Comparison of ENCODE assay signal across 21 mouse cellular contexts in the genomic region with DNA sequence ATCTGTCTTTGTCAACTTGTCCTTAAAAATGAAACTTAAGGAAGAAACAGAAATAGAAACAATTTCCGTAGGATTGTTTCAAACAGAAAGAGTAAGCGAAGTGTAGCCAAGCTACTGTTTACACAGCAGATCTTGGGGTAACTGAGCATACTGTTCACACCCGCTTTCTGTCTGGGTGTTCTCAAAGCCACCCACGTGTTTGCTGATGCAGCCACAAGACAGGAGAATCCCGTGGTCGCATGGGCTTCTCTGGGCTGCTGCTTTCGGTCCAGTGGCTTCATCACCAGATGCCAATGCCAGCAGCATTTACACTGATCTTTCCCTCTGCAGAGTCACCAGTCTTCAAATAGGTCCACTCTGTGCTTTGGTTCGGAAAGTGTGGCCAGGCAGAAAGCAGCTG.
DNase-seq lines count a peak whose midpoint lies in the region; ATAC-seq and TF ChIP-seq lines count a peak whose summit lies in the region.
"Had no signal": no experiment of that assay in that cellular context is flagged by ENCODE, and none has a peak within 500 bp of the region (broad histone marks: within the 10 kb centered on the region; RNA-seq: fewer than 3 reads in every experiment).

No protein-coding gene starts in this region.

- H3K4me1 ChIP-seq in lung, embryonic 16.5 days (replicated peaks; ENCODE audit: control insufficient read depth, insufficient read depth, low read length), result peaks cover 4% of the 10 kb centered on the region
- H3K4me1 ChIP-seq in stomach, postnatal 0 days (replicated peaks; ENCODE audit: control insufficient read depth, insufficient read depth), result no peaks in the 10 kb centered on the region
- H3K4me1 ChIP-seq: hindbrain, embryonic 15.5 days; limb, embryonic 15.5 days had no signal

- H3K27ac ChIP-seq in gastrocnemius, adult 2 months, result no peak overlapping the region
- no peak overlapping the region for H3K27ac ChIP-seq in lung, embryonic 16.5 days (ENCODE audit: low read length)
- no peak overlapping the region for H3K27ac ChIP-seq in stomach, postnatal 0 days (replicated peaks)
- H3K27ac ChIP-seq: forebrain, embryonic 12.5 days; heart, embryonic 10.5 days; hindbrain, embryonic 15.5 days; left cerebral cortex, adult 2 months; limb, embryonic 15.5 days; liver, embryonic 14.5 days; neural tube, embryonic 15.5 days had no signal

- intact Hi-C loops in gastrocnemius, adult 2 months (cut with DNase I), result no loop called here
- intact Hi-C loops in left cerebral cortex, postnatal 14 days (cut with DNase I), result no loop called here

- peak; percentile 34; the same call in 1 of the 2 replicates for ATAC-seq in lung, embryonic 16.5 days (ENCODE audit: low read depth)
- ATAC-seq in common myeloid progenitor, adult 5-6 weeks (replicated peaks; ENCODE audit: low read depth, poor library complexity, severe bottlenecking), result peak; percentile 39; the same call in 1 of the 2 replicates
- ATAC-seq in stomach, postnatal 0 days (ENCODE audit: low FRiP score, low TSS enrichment), result no peak

- no peaks in the 10 kb centered on the region for H3K9me3 ChIP-seq in lung, embryonic 16.5 days (ENCODE audit: control insufficient read depth, low read length)
- no peaks in the 10 kb centered on the region for H3K9me3 ChIP-seq in stomach, postnatal 0 days (ENCODE audit: control insufficient read depth, low read length)
- H3K9me3 ChIP-seq: forebrain, embryonic 12.5 days; heart, embryonic 10.5 days; hindbrain, embryonic 15.5 days; limb, embryonic 15.5 days; neural tube, embryonic 15.5 days had no signal

- TF ChIP-seq CTCF in gastrocnemius, adult 2 months (IDR thresholded peaks at IDR 0.05), result no peak
- TF ChIP-seq CTCF in stomach, postnatal 0 days (IDR thresholded peaks at IDR 0.05; ENCODE audit: low read depth), result no peak

- peak overlapping the region; percentile 28 for H3K4me3 ChIP-seq in gastrocnemius, adult 2 months
- no peak overlapping the region for H3K4me3 ChIP-seq in lung, embryonic 16.5 days (ENCODE audit: low read length)
- H3K4me3 ChIP-seq in stomach, postnatal 0 days (ENCODE audit: low read depth, low read length), result no peak overlapping the region
- H3K4me3 ChIP-seq: erythroblast, embryonic 14.5 days; forebrain, embryonic 12.5 days; heart, embryonic 10.5 days; hindbrain, embryonic 15.5 days; left cerebral cortex, adult 2 months; limb, embryonic 15.5 days; neural tube, embryonic 15.5 days had no signal

- no peak for DNase-seq in gastrocnemius, adult 2 months
- DNase-seq in gastrocnemius, postnatal 10 days, result no peak
- no peak for DNase-seq in lung, adult 18-20 months
- no peak for DNase-seq in stomach, postnatal 0 days (ENCODE audit: low spot score)
- no peak for DNase-seq in left cerebral cortex, postnatal 14 days (ENCODE audit: low spot score in 2 of 2)
- DNase-seq: adrenal gland, adult 8-10 months; cerebellum, adult 9-10 months; kidney, adult 8-10 months; layer of hippocampus, adult 9-11 months; left cerebral cortex, postnatal 4 days had no signal

- no peak overlapping the region for H3K9ac ChIP-seq in lung, embryonic 16.5 days (ENCODE audit: low read length)
- no peak overlapping the region for H3K9ac ChIP-seq in stomach, postnatal 0 days (ENCODE audit: low read length)
- H3K9ac ChIP-seq: forebrain, embryonic 12.5 days; hindbrain, embryonic 15.5 days; limb, embryonic 15.5 days; liver, embryonic 14.5 days; neural tube, embryonic 15.5 days had no signal

- no peaks in the 10 kb centered on the region for H3K36me3 ChIP-seq in lung, embryonic 16.5 days (ENCODE audit: control insufficient read depth, insufficient read depth, low read length)
- no peaks in the 10 kb centered on the region for H3K36me3 ChIP-seq in stomach, postnatal 0 days (ENCODE audit: control insufficient read depth, insufficient read depth, low read length)
- H3K36me3 ChIP-seq: forebrain, embryonic 12.5 days; heart, embryonic 10.5 days; hindbrain, embryonic 15.5 days; limb, embryonic 15.5 days; neural tube, embryonic 15.5 days had no signal

- 35% methylated on average over 8 of the region's 8 CpGs for WGBS in lung, embryonic 16.5 days
- WGBS in stomach, postnatal 0 days, result 23% methylated on average over 8 of the region's 8 CpGs

- TF ChIP-seq EP300 in stomach, postnatal 0 days (optimal IDR thresholded peaks at IDR 0.05), result no peak

- no peaks in the 10 kb centered on the region for H3K27me3 ChIP-seq in lung, embryonic 16.5 days (ENCODE audit: control insufficient read depth, insufficient read depth, low read depth, low read length)
- H3K27me3 ChIP-seq in stomach, postnatal 0 days (ENCODE audit: control insufficient read depth, insufficient read depth, low read length), result no peaks in the 10 kb centered on the region
- H3K27me3 ChIP-seq: forebrain, embryonic 12.5 days; hindbrain, embryonic 15.5 days; neural tube, embryonic 15.5 days had no signal

- peak overlapping the region; percentile 41 for H3K4me2 ChIP-seq in lung, embryonic 16.5 days (ENCODE audit: low read depth, low read length)
- peak overlapping the region; percentile 25; the same call in 1 of the 2 replicates for H3K4me2 ChIP-seq in stomach, postnatal 0 days (replicated peaks; ENCODE audit: low read depth)
- H3K4me2 ChIP-seq: forebrain, embryonic 12.5 days; hindbrain, embryonic 15.5 days; limb, embryonic 15.5 days; midbrain, embryonic 11.5 days; neural tube, embryonic 15.5 days had no signal
